Mouse (Mus musculus) MEL (cell line): ENCODE results near the gene Zfp689. TPM values are rescaled to one million over a fixed set of nuclear protein-coding genes. Genes with fewer than 3 reads are reported as not detected.

Experiments
- DNase-seq: peaks from one replicate; pipeline ENCODE4 v3.0.0; 2011; ENCODE audit warnings: low read depth, low spot score
- H3K27ac ChIP-seq: 2 replicates; pipeline ENCODE4 v1.5.1; 2012; ENCODE audit warnings: low read depth, mild to moderate bottlenecking, control low read depth, low read length, moderate library complexity; ENCODE audit not compliant: control insufficient read depth
- H3K27me3 ChIP-seq, 2 experiments: fragments of 150-350 bp in 1 of 2; sonication (generic) in 1 of 2; 2 replicates each; pipeline ENCODE4 v1.6.1; 2012; ENCODE audit warnings: low read length in 2 of 2, mild to moderate bottlenecking in 2 of 2, improper control_type of control experiment in 1 of 2, moderate library complexity in 1 of 2; ENCODE audit not compliant: insufficient read depth in 2 of 2, control insufficient read depth in 1 of 2
- H3K36me3 ChIP-seq, 2 experiments: 2 replicates each; pipeline ENCODE4 v1.6.1; 2012 to 2014; ENCODE audit warnings: low read length in 2 of 2, improper control_type of control experiment in 1 of 2, inconsistent platforms in 1 of 2, mild to moderate bottlenecking in 1 of 2; ENCODE audit not compliant: insufficient read depth in 2 of 2, control insufficient read depth in 1 of 2
- H3K4me1 ChIP-seq, 2 experiments: fragments of 150-350 bp in 1 of 2; sonication (generic) in 1 of 2; 2 replicates each; pipeline ENCODE4 v1.6.1; 2012; ENCODE audit warnings: low read length in 2 of 2, improper control_type of control experiment in 1 of 2, mild to moderate bottlenecking in 1 of 2; ENCODE audit not compliant: insufficient read depth in 2 of 2, control insufficient read depth in 1 of 2
- H3K4me3 ChIP-seq, 2 experiments: fragments of 150-350 bp in 1 of 2; sonication (generic) in 1 of 2; 2 replicates each; pipeline ENCODE4 v1.5.1; 2012; ENCODE audit warnings: low read depth in 2 of 2, low read length in 2 of 2, mild to moderate bottlenecking in 2 of 2, moderate library complexity in 2 of 2, control low read depth in 1 of 2, improper control_type of control experiment in 1 of 2; ENCODE audit not compliant: control insufficient read depth in 1 of 2, insufficient read depth in 1 of 2
- H3K79me2 ChIP-seq: 2 replicates; pipeline ENCODE4 v1.6.1; 2012; ENCODE audit warnings: mild to moderate bottlenecking, low read length, moderate library complexity; ENCODE audit not compliant: control insufficient read depth, poor library complexity, insufficient read depth
- H3K9ac ChIP-seq: 2 replicates; pipeline ENCODE4 v1.6.1; 2012; ENCODE audit warnings: low read depth, mild to moderate bottlenecking, control low read depth, low read length, moderate library complexity; ENCODE audit not compliant: control insufficient read depth, poor library complexity, severe bottlenecking
- H3K9me3 ChIP-seq: fragments of 150-350 bp; sonication (generic); replicated peaks from 2 replicates; pipeline ENCODE4 v1.6.1; 2012; ENCODE audit warnings: mild to moderate bottlenecking, low read length, improper control_type of control experiment, moderate library complexity; ENCODE audit not compliant: insufficient read depth
- BHLHE40 ChIP-seq: IDR thresholded peaks from 2 replicates; pipeline ENCODE4 v1.6.1; 2012; ENCODE audit warnings: low read depth, mild to moderate bottlenecking, inconsistent platforms, low read length, improper control_type of control experiment, borderline replicate concordance
- CHD1 ChIP-seq: IDR thresholded peaks from 2 replicates; pipeline ENCODE4 v1.6.1; 2012; ENCODE audit warnings: low read depth, mild to moderate bottlenecking, inconsistent platforms, low read length, improper control_type of control experiment
- CTCF ChIP-seq, 3 experiments: IDR thresholded peaks in 2 of 3; conservative IDR thresholded peaks in 1 of 3; 2 replicates each; pipeline ENCODE4 v1.5.1; 2011 to 2012; ENCODE audit warnings: low read length in 3 of 3, low read depth in 2 of 3, mild to moderate bottlenecking in 2 of 3, improper control_type of control experiment in 1 of 3, inconsistent platforms in 1 of 3, mixed read lengths in 1 of 3, moderate library complexity in 1 of 3; ENCODE audit not compliant: control insufficient read depth in 1 of 3, insufficient read depth in 1 of 3, poor library complexity in 1 of 3, severe bottlenecking in 1 of 3
- E2F4 ChIP-seq: IDR thresholded peaks from 2 replicates; pipeline ENCODE4 v1.6.1; 2011; ENCODE audit warnings: low read depth, low read length, improper control_type of control experiment, borderline replicate concordance
- ELF1 ChIP-seq: IDR thresholded peaks from 2 replicates; pipeline ENCODE4 v1.6.1; 2014; ENCODE audit warnings: low read depth, mild to moderate bottlenecking, inconsistent platforms, low read length, improper control_type of control experiment, moderate library complexity
- ETS1 ChIP-seq: IDR thresholded peaks from 2 replicates; pipeline ENCODE4 v1.6.1; 2012; ENCODE audit warnings: low read depth, mild to moderate bottlenecking, inconsistent platforms, low read length, improper control_type of control experiment, moderate library complexity
- GABPA ChIP-seq: IDR thresholded peaks from 2 replicates; pipeline ENCODE4 v1.6.1; 2012; ENCODE audit warnings: low read depth, mild to moderate bottlenecking, inconsistent platforms, low read length, improper control_type of control experiment, moderate library complexity
- HCFC1 ChIP-seq: IDR thresholded peaks from 2 replicates; pipeline ENCODE4 v1.6.1; 2012; ENCODE audit warnings: low read depth, mild to moderate bottlenecking, inconsistent platforms, low read length, improper control_type of control experiment, moderate library complexity
- JUND ChIP-seq: IDR thresholded peaks from 2 replicates; pipeline ENCODE4 v1.6.1; 2011; ENCODE audit warnings: low read depth, mild to moderate bottlenecking, improper control_type of control experiment, low read length
- KAT2A ChIP-seq: conservative IDR thresholded peaks from 2 replicates; pipeline ENCODE4 v1.6.1; 2012; ENCODE audit warnings: low read depth, low read length, improper control_type of control experiment, inconsistent platforms
- MAFK ChIP-seq: IDR thresholded peaks from 2 replicates; pipeline ENCODE4 v1.6.1; 2011; ENCODE audit warnings: low read depth, mild to moderate bottlenecking, low read length, improper control_type of control experiment, borderline replicate concordance
- MAX ChIP-seq: IDR thresholded peaks from 2 replicates; pipeline ENCODE4 v1.6.1; 2011; ENCODE audit warnings: low read length, improper control_type of control experiment
- MAZ ChIP-seq: IDR thresholded peaks from 2 replicates; pipeline ENCODE4 v1.6.1; 2012; ENCODE audit warnings: low read depth, mild to moderate bottlenecking, inconsistent platforms, low read length, improper control_type of control experiment
- MYC ChIP-seq: IDR thresholded peaks from 2 replicates; pipeline ENCODE4 v1.6.1; 2011; ENCODE audit warnings: low read depth, mild to moderate bottlenecking, low read length, improper control_type of control experiment, moderate library complexity
- NELFE ChIP-seq: IDR thresholded peaks from 2 replicates; pipeline ENCODE4 v1.6.1; 2011; ENCODE audit warnings: low read depth, low read length, improper control_type of control experiment
- NRF1 ChIP-seq: IDR thresholded peaks from 2 replicates; pipeline ENCODE4 v1.6.1; 2014; ENCODE audit warnings: low read depth, mild to moderate bottlenecking, inconsistent platforms, low read length, improper control_type of control experiment, moderate library complexity; ENCODE audit not compliant: poor library complexity, insufficient read depth, severe bottlenecking
- POLR2A ChIP-seq, 2 experiments: IDR thresholded peaks; 2 replicates each; pipeline ENCODE4 v1.6.1; 2011 to 2012; ENCODE audit warnings: low read length in 2 of 2, mild to moderate bottlenecking in 2 of 2, control low read depth in 1 of 2, improper control_type of control experiment in 1 of 2, low read depth in 1 of 2, moderate library complexity in 1 of 2; ENCODE audit not compliant: control insufficient read depth in 1 of 2, insufficient read depth in 1 of 2, poor library complexity in 1 of 2
- POLR2AphosphoS2 ChIP-seq: IDR thresholded peaks from 2 replicates; pipeline ENCODE4 v1.6.1; 2011; ENCODE audit warnings: low read length, improper control_type of control experiment
- POLR2AphosphoS5 ChIP-seq: IDR thresholded peaks from 2 replicates; pipeline ENCODE4 v1.6.1; 2012; ENCODE audit warnings: low read depth, borderline replicate concordance, mild to moderate bottlenecking, inconsistent platforms, low read length, moderate library complexity, mixed read lengths
- RAD21 ChIP-seq: IDR thresholded peaks from 2 replicates; pipeline ENCODE4 v1.6.1; 2011; ENCODE audit warnings: mild to moderate bottlenecking, low read depth, low read length, improper control_type of control experiment
- RCOR1 ChIP-seq: IDR thresholded peaks from 2 replicates; pipeline ENCODE4 v1.6.1; 2012; ENCODE audit warnings: low read depth, mild to moderate bottlenecking, inconsistent platforms, low read length, improper control_type of control experiment
- SIN3A ChIP-seq: IDR thresholded peaks from 2 replicates; pipeline ENCODE4 v1.6.1; 2012; ENCODE audit warnings: low read length, improper control_type of control experiment, inconsistent platforms
- SMC3 ChIP-seq: IDR thresholded peaks from 2 replicates; pipeline ENCODE4 v1.6.1; 2011; ENCODE audit warnings: low read depth, low read length, improper control_type of control experiment
- TBP ChIP-seq: IDR thresholded peaks from 2 replicates; pipeline ENCODE4 v1.8.0; 2011; ENCODE audit warnings: low read depth, low read length, improper control_type of control experiment
- UBTF ChIP-seq: IDR thresholded peaks from 2 replicates; pipeline ENCODE4 v1.6.1; 2012; ENCODE audit warnings: low read depth, mild to moderate bottlenecking, inconsistent platforms, low read length, improper control_type of control experiment, moderate library complexity, borderline replicate concordance; ENCODE audit not compliant: insufficient read depth
- USF1 ChIP-seq: IDR thresholded peaks from 2 replicates; pipeline ENCODE4 v1.6.1; 2014; ENCODE audit warnings: low read depth, mild to moderate bottlenecking, inconsistent platforms, low read length, improper control_type of control experiment, moderate library complexity
- USF2 ChIP-seq, 2 experiments: IDR thresholded peaks; 2 replicates each; pipeline ENCODE4 v1.6.1; 2011 to 2012; ENCODE audit warnings: improper control_type of control experiment in 2 of 2, low read length in 2 of 2, borderline replicate concordance in 1 of 2, inconsistent platforms in 1 of 2, low read depth in 1 of 2, mild to moderate bottlenecking in 1 of 2; ENCODE audit not compliant: insufficient read depth in 1 of 2
- ZMIZ1 ChIP-seq: IDR thresholded peaks from 2 replicates; pipeline ENCODE4 v1.6.1; 2012; ENCODE audit warnings: low read depth, mild to moderate bottlenecking, inconsistent platforms, low read length, improper control_type of control experiment, moderate library complexity
- polyA plus RNA-seq, 2 experiments: library from polyadenylated mRNA; stranded (reverse) in 1 of 2; unstranded in 1 of 2; fragments of >175 nt in 1 of 2; fragments of >200 nt in 1 of 2; gene quantifications; 2 replicates each; pipeline versions ENCODE4 v1.2.1 to v1.2.4; 2012; ENCODE audit warnings: low replicate concordance in 2 of 2, low read depth in 1 of 2; ENCODE audit not compliant: insufficient read length in 2 of 2, insufficient read depth in 1 of 2, missing spikeins in 1 of 2
- total RNA-seq: library from RNA; depleted of rRNA; stranded (reverse); fragments of 300-350 nt; gene quantifications from 2 replicates; pipeline ENCODE4 v1.2.3, GENCODE M21; 2012

The Zfp689 gene
- total and polyA plus RNA-seq, 3 experiments: 4.9 to 7.2 TPM; not detected in 1

GRCm38 (mm10) chr7:127422247-127422646, 26.7 kb downstream of the Zfp689 start:
- Histone ChIP-seq H3K9ac (peak overlapping the region; percentile 57), H3K27ac (peak overlapping the region; percentile 29)
- no peak for TF ChIP-seq MAZ
- TF ChIP-seq NRF1: 0 out of 2 replicates have a peak, but pooled peaks have one; percentile 18

GRCm38 (mm10) chr7:127421388-127422191, 27.4 kb downstream of the Zfp689 start, which contains the start of gene Zfp688:
Gene Zfp688 (minus strand): TSS chr7:127422068.
- no peaks in the 10 kb centered on the region for H3K9me3 ChIP-seq
- no peaks in the 10 kb centered on the region for H3K27me3 ChIP-seq
- H3K4me3 ChIP-seq: peak within 1 kb of the TSS; percentile 69 to 98
- H3K9ac ChIP-seq: peak within 1 kb of the TSS; percentile 77
- peaks cover 4% of the 10 kb centered on the region; the same call in 1 of the 2 replicates for H3K79me2 ChIP-seq
- DNase-seq: peak; percentile 95
- peak within 1 kb of the TSS; percentile 48 for H3K27ac ChIP-seq
- H3K4me1 ChIP-seq: peaks cover 7 to 22% of the 10 kb centered on the region in 2 experiments
- H3K36me3 ChIP-seq: peaks cover 0 to 23% of the 10 kb centered on the region in 2 experiments; a peak in 2 of 4 replicates
- no peak for TF ChIP-seq SMC3
- TF ChIP-seq MYC: 0 out of 2 replicates have a peak, but pooled peaks have one; percentile 13
- TF ChIP-seq JUND: no peak
- peak; percentile 66 for TF ChIP-seq BHLHE40
- TF ChIP-seq POLR2A (IDR thresholded peaks at IDR 0.05; ENCODE audit: control insufficient read depth in 1 of 2, insufficient read depth in 1 of 2, low read depth in 1 of 2, low read length in 2 of 2, poor library complexity in 1 of 2): peak; percentile 76 to 90; a peak in 3 of 4 replicates
- peak; percentile 38; the same call in 1 of the 2 replicates for TF ChIP-seq ZMIZ1
- peak; percentile 86 for TF ChIP-seq E2F4
- peak; percentile 98 for TF ChIP-seq SIN3A
- peak; percentile 46; the same call in 1 of the 2 replicates for TF ChIP-seq ETS1
- TF ChIP-seq USF1: 0 out of 2 replicates have a peak, but pooled peaks have one; percentile 18
- no peak for TF ChIP-seq USF2 (IDR thresholded peaks at IDR 0.05; ENCODE audit: borderline replicate concordance in 1 of 2, insufficient read depth in 1 of 2, low read depth in 1 of 2, low read length in 2 of 2)
- no peak for TF ChIP-seq MAFK
- peak; percentile 77; the same call in 1 of the 2 replicates for TF ChIP-seq POLR2AphosphoS2
- no peak for TF ChIP-seq CHD1
- 0 out of 2 replicates have a peak, but pooled peaks have one; percentile 41 for TF ChIP-seq TBP
- TF ChIP-seq CTCF (IDR thresholded peaks at IDR 0.05 in 2 of 3, conservative IDR thresholded peaks at IDR 0.05 in 1 of 3; ENCODE audit: control insufficient read depth in 1 of 3, insufficient read depth in 1 of 3, low read depth in 2 of 3, low read length in 3 of 3, poor library complexity in 1 of 3, severe bottlenecking in 1 of 3): peak in 1 of 3 experiments; percentile 18; a peak in 1 of 6 replicates
- TF ChIP-seq HCFC1: peak; percentile 79
- 0 out of 2 replicates have a peak, but pooled peaks have one; percentile 31 for TF ChIP-seq RCOR1
- TF ChIP-seq MAX: peak; percentile 72; the same call in 1 of the 2 replicates
- peak; percentile 93 for TF ChIP-seq ELF1
- TF ChIP-seq UBTF: no peak
- no peak for TF ChIP-seq GABPA
- TF ChIP-seq MAZ: no peak
- no peak for TF ChIP-seq RAD21
- no peak for TF ChIP-seq NRF1
- no peak for TF ChIP-seq KAT2A
- TF ChIP-seq NELFE: peak; percentile 88
- no peak for TF ChIP-seq POLR2AphosphoS5

More at GRCm38 (mm10) chr7:127422247-127422646, 26.7 kb downstream of the Zfp689 start:
- H3K79me2 ChIP-seq: peaks cover 4% of the 10 kb centered on the region; the same call in 1 of the 2 replicates
- H3K27me3 ChIP-seq: no peaks in the 10 kb centered on the region
- peak overlapping the region; percentile 69 to 98 for H3K4me3 ChIP-seq
- peaks cover 0 to 26% of the 10 kb centered on the region in 2 experiments; a peak in 2 of 4 replicates for H3K36me3 ChIP-seq
- peaks cover 7 to 28% of the 10 kb centered on the region in 2 experiments for H3K4me1 ChIP-seq
- no peaks in the 10 kb centered on the region for H3K9me3 ChIP-seq
- DNase-seq: peak; percentile 66
